In genomic region chr14:118374819-118375520, GRCm38 (mm10) we compare ENCODE assay signal across 17 mouse cellular contexts.
"Had no signal": no experiment of that assay in that cellular context is flagged by ENCODE, and none has a peak within 500 bp of the region (broad histone marks: within the 10 kb centered on the region; RNA-seq: fewer than 3 reads in every experiment).

No protein-coding gene starts in this region.

- H3K9ac ChIP-seq: lung, embryonic 14.5 days; midbrain, embryonic 13.5 days; neural tube, embryonic 13.5 days; neural tube, embryonic 15.5 days had no signal

- H3K9me3 ChIP-seq: midbrain, embryonic 13.5 days; neural tube, embryonic 13.5 days; neural tube, embryonic 15.5 days had no signal

- H3K27me3 ChIP-seq: neural tube, embryonic 15.5 days had no signal

- H3K36me3 ChIP-seq: midbrain, embryonic 10.5 days; midbrain, embryonic 13.5 days; neural tube, embryonic 13.5 days; neural tube, embryonic 15.5 days had no signal

- H3K4me1 ChIP-seq: neural tube, embryonic 15.5 days had no signal

- DNase-seq: lung, adult 18-20 months; lung, embryonic 14.5 days; lung, postnatal 10 days; lung, postnatal 4 days; retina, postnatal 1 day; right cerebral cortex, postnatal 25 days; right cerebral cortex, postnatal 4 days; spleen, adult 18-20 months; thymus, adult 18-20 months; thymus, postnatal 14 days; thymus, postnatal 36 days had no signal

- H3K27ac ChIP-seq: midbrain, embryonic 10.5 days; midbrain, embryonic 13.5 days; neural tube, embryonic 13.5 days; neural tube, embryonic 15.5 days had no signal

- H3K4me3 ChIP-seq: midbrain, embryonic 10.5 days; midbrain, embryonic 13.5 days; myocyte; neural tube, embryonic 13.5 days; neural tube, embryonic 15.5 days had no signal

- ATAC-seq: midbrain, embryonic 13.5 days; midbrain, embryonic 16.5 days had no signal

- H3K4me2 ChIP-seq: lung, embryonic 14.5 days; midbrain, embryonic 13.5 days; neural tube, embryonic 13.5 days; neural tube, embryonic 15.5 days had no signal
